Mouse (Mus musculus) forebrain, embryonic 16.5 days (tissue): ENCODE data around the gene Rxylt1. TPM values are rescaled to one million over a fixed set of nuclear protein-coding genes. Genes with fewer than 3 reads are reported as not detected.

Source experiments
- ATAC-seq: fragments of 200-750 bp; cut with Nextera tagmentation; 2 replicates; pipeline ENCODE4 v1.8.0; 2017; ENCODE audit warnings: mild to moderate bottlenecking, moderate library complexity
- H3K27ac ChIP-seq: fragments of 300-500 bp; sonication (generic); 2 replicates; pipeline ENCODE4 v1.5.1; 2014; ENCODE audit warnings: low read length, control low read depth
- H3K27me3 ChIP-seq: fragments of 300-500 bp; sonication (generic); replicated peaks from 2 replicates; pipeline ENCODE4 v1.6.1; 2014; ENCODE audit warnings: low read length; ENCODE audit not compliant: control insufficient read depth, insufficient read depth
- H3K36me3 ChIP-seq: fragments of 300-500 bp; sonication (generic); 2 replicates; pipeline ENCODE4 v1.6.1; 2014; ENCODE audit not compliant: control insufficient read depth, insufficient read depth
- H3K4me1 ChIP-seq: fragments of 300-500 bp; sonication (generic); replicated peaks from 2 replicates; pipeline ENCODE4 v1.6.1; 2014; ENCODE audit warnings: low read length; ENCODE audit not compliant: control insufficient read depth, insufficient read depth
- H3K4me2 ChIP-seq: fragments of 300-500 bp; sonication (generic); 2 replicates; pipeline ENCODE4 v1.6.1; 2014; ENCODE audit warnings: mild to moderate bottlenecking, low read length, control low read depth
- H3K4me3 ChIP-seq: fragments of 300-500 bp; sonication (generic); replicated peaks from 2 replicates; pipeline ENCODE4 v1.5.1; 2014; ENCODE audit warnings: mild to moderate bottlenecking, low read length, control low read depth
- H3K9ac ChIP-seq: fragments of 300-500 bp; sonication (generic); replicated peaks from 2 replicates; pipeline ENCODE4 v1.6.1; 2014; ENCODE audit warnings: low read depth, low read length, control low read depth
- H3K9me3 ChIP-seq: fragments of 300-500 bp; sonication (generic); 2 replicates; pipeline ENCODE4 v1.6.1; 2016; ENCODE audit warnings: low read length; ENCODE audit not compliant: control insufficient read depth
- WGBS: fragments of 180-500 bp; shearing (Covaris S2); extraction: QIAGEN DNeasy Blood & Tissue Kit; methylation state at CpG from one replicate; pipeline ENCODE4 v1.1.7; 2014; 5-methylcytosine and 5-hydroxymethylcytosine counted together
- polyA plus RNA-seq: library from polyadenylated mRNA; unstranded; fragments of >200 nt; fragmentation: Nextera tagmentation; extraction: Ambion mirVana; gene quantifications from 2 replicates; pipeline ENCODE4 v1.2.1, GENCODE M21; 2015

Rxylt1 gene
- polyA plus RNA-seq = 31.2 and 35.6 TPM in 2 replicates

DNA sequence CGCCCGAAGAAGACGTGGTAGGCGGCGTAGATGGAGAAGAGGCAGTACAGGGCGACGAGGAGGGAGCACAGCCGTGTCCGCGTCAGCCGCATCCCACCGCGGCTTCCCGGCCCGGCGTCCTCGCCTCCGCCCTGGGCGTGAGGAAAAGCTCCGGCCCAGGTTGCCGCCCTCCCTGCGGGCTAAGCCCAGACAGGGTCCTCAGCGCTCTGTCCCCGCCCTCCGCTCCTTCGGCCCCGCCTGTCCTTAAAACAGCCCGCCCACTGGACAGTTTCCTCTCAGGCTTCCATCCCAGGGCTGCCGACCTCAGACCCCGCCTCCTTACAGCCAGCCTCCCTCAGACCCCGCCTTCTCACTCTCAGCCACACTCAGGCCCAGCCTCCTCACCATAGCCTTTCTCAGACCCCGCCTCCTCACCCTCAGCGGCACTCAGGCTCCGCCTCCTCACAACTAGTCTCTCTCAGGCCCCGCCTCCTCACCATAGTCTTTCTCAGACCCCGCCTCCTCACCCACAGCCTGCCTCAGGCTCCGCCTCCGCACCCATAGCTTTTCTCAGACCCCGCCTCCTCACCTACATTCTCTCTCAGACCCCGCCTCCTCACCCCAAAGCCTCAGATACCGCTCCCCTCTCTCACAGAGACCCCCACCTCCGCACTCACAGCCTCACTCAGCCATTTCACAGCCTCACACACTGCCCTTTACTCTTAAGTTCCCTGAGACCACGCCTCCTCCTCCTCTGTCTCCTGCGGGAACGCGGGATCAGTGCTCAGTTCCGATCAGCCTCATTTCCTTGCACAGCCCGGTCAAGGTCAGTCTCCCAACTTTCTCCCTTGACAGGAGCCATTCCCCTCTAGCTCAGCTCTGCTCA lies at the start of gene Rxylt1:
Rxylt1 (minus strand) TSS at position 392 of the 865 bp plus-strand sequence.
- under 1% methylated on average over 38 of the region's 48 CpGs for WGBS
- Histone ChIP-seq H3K36me3 (peaks cover 2% of the 10 kb centered on the region; the same call in 1 of the 2 replicates), H3K9ac (peak within 1 kb of the TSS; percentile 82), H3K27ac (peak within 1 kb of the TSS; percentile 79), H3K9me3 (no peaks in the 10 kb centered on the region), H3K27me3 (no peaks in the 10 kb centered on the region), H3K4me3 (peak within 1 kb of the TSS; percentile 68), H3K4me2 (peak within 1 kb of the TSS; percentile 61), H3K4me1 (peaks cover 9% of the 10 kb centered on the region)
- ATAC-seq = peak; percentile 97

- Histone ChIP-seq H3K27ac (no peak overlapping the region), H3K27me3 (no peaks in the 10 kb centered on the region), H3K9me3 (no peaks in the 10 kb centered on the region), H3K4me3 (peak overlapping the region; percentile 28), H3K36me3 (no peaks in the 10 kb centered on the region), H3K9ac (peak overlapping the region; percentile 14; the same call in 1 of the 2 replicates), H3K4me1 (peaks cover 6% of the 10 kb centered on the region), H3K4me2 (peak overlapping the region; percentile 47)
- no peak for ATAC-seq
- WGBS = 69% methylated on average over 20 of the region's 21 CpGs
Measured at GRCm38 (mm10) chr10:122121290-122121970, 24.3 kb upstream of the Rxylt1 start.

DNA sequence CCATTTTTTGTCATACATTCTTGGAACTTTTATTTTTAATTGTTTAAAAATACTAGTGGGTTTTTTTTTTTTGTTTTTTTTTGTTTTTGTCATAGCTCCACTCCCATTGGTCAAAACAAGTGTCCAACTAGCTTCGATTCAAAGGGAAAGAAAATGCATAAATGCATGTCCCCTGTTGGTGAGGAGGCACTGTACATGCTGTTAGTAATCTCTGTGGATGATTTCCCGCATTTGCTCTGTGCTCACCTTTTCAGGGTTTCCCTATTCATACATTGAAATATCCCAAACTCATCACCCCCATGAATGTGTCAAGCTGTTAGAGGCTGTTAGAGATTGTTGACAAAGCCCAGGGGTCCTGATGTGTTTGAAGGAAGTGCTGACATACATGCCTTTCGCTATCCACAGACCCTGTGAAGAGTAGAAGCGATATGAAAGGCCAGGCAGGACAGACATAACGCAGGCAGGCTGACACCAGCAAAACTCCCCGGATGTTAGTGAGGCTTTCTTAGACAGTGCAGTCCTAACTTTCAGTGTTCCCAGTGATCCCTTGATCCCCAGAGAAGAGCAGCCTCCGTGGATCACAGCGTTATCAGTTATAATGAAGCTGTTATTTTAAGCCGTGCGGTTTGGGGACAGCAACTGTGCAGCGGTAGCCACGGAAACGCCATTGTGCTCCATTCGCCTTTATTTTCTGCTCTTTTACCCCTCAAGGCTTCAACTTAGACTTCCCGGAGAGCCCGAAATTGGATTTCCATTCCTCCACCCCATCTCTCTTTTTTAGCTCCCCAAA lies 23.5 kb upstream of the Rxylt1 start:
- Histone ChIP-seq H3K9me3 (no peaks in the 10 kb centered on the region), H3K4me2 (peak overlapping the region; percentile 47), H3K27ac (no peak overlapping the region), H3K4me3 (peak overlapping the region; percentile 28), H3K36me3 (no peaks in the 10 kb centered on the region), H3K27me3 (no peaks in the 10 kb centered on the region), H3K4me1 (peaks cover 6% of the 10 kb centered on the region), H3K9ac (peak overlapping the region; percentile 24; the same call in 1 of the 2 replicates)
- 19% methylated on average over 16 of the region's 16 CpGs for WGBS
- ATAC-seq = peak; percentile 28; the same call in 1 of the 2 replicates

- H3K4me1 ChIP-seq = peaks cover 6% of the 10 kb centered on the region
- no peaks in the 10 kb centered on the region for H3K27me3 ChIP-seq
- H3K9me3 ChIP-seq = no peaks in the 10 kb centered on the region
- no peak overlapping the region for H3K4me3 ChIP-seq
- WGBS = 53% methylated on average over 6 of the region's 6 CpGs
- ATAC-seq = no peak
- no peaks in the 10 kb centered on the region for H3K36me3 ChIP-seq
- no peak overlapping the region for H3K4me2 ChIP-seq
- H3K27ac ChIP-seq = no peak overlapping the region
- no peak overlapping the region for H3K9ac ChIP-seq
Measured at GRCm38 (mm10) chr10:122119451-122119850, 22.3 kb upstream of the Rxylt1 start.

DNA sequence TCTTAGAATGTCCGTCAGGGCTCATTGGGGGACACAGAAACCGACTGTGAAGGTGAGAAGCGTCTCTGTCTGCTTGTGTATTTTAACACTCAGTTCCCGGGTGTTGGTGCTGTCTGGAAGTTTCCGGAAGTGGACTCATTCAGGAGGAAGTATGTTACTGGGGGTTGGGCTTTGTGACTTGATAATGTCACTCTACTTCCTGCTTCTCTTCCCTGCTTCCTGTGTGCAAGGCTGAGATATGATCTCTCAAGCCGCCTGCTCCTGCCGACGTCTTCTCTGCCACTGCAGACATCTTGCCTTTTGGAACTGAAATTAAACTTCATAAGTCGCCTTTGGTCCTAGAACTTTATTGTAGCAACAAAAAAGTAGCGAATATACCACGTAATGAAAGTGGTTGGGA lies 19.5 kb upstream of the Rxylt1 start:
- WGBS = 85% methylated on average over 11 of the region's 11 CpGs
- no peaks in the 10 kb centered on the region for H3K9me3 ChIP-seq
- no peak overlapping the region for H3K4me3 ChIP-seq
- H3K4me1 ChIP-seq = peaks cover 6% of the 10 kb centered on the region
- H3K36me3 ChIP-seq = no peaks in the 10 kb centered on the region
- H3K27me3 ChIP-seq = no peaks in the 10 kb centered on the region
- no peak overlapping the region for H3K9ac ChIP-seq
- H3K4me2 ChIP-seq = no peak overlapping the region
- no peak for ATAC-seq
- H3K27ac ChIP-seq = no peak overlapping the region

GRCm38 (mm10) chr10:122106633-122107028 lies 9.5 kb upstream of the Rxylt1 start:
- H3K4me2 ChIP-seq = no peak overlapping the region
- no peak overlapping the region for H3K4me3 ChIP-seq
- H3K27me3 ChIP-seq = no peaks in the 10 kb centered on the region
- no peaks in the 10 kb centered on the region for H3K36me3 ChIP-seq
- no peak for ATAC-seq
- H3K9ac ChIP-seq = no peak overlapping the region
- no peaks in the 10 kb centered on the region for H3K4me1 ChIP-seq
- H3K27ac ChIP-seq = no peak overlapping the region
- no peaks in the 10 kb centered on the region for H3K9me3 ChIP-seq
- WGBS = 84% methylated on average over 3 of the region's 3 CpGs

DNA sequence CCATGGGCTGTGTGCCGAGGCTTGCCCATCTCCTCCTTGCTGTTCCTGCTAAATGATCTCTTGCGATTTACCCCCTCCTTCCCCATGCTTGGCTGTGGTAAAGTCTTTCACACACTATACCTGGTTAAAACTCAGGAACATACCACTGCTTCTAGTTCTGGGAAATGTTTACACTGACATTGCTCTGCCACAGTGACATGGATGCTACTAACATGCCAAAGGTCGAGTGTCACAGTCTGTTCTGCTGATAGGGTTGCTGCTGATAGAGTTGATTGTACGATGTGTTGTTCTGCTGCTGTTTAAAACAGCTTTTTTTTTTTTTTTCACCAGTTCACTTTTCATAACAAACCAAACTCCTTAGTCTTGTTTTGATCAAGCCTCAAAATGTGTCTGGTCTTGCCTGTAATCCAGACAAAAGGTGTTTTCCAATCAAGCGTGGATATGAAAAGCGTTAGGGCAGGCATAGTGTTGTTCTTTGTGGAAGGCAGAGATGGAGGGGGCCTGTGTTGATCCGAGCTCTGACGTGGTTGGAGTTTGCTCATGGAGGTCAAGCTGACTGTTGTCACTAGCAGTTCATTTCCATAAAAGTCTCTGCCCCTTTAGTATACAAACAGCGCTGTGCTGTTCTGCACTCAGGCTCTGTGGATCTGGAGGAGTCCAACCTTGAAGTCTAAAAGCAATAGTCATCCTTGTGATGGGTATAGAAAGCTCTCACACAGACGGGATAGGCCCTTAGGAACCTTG lies 8.9 kb upstream of the Rxylt1 start:
- no peaks in the 10 kb centered on the region for H3K4me1 ChIP-seq
- 60% methylated on average over 10 of the region's 10 CpGs for WGBS

DNA sequence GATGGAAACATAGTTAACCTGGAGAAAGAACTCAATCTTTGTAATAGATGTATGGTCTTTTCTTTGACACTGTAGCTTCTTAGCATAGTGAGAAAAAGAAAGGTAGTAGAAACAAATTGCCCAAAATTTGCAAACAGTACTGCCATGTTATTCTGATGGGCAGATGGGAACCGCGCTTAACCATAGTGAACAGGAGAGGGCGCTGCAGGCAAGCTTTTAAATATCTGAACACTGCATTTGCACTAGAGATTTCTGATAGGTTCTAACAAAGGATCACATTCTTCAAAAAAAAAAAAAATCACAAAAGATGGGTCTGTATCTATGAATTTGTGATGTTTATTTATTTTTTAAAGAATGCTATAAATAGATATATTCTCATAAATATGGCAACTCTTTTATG lies 8.2 kb upstream of the Rxylt1 start:
- Histone ChIP-seq H3K4me2 (no peak overlapping the region), H3K9ac (no peak overlapping the region), H3K9me3 (no peaks in the 10 kb centered on the region), H3K36me3 (no peaks in the 10 kb centered on the region), H3K27ac (no peak overlapping the region), H3K27me3 (no peaks in the 10 kb centered on the region), H3K4me3 (no peak overlapping the region), H3K4me1 (no peaks in the 10 kb centered on the region)
- ATAC-seq = peak; percentile 82
- 2% methylated on average over 3 of the region's 3 CpGs for WGBS

More for the DNA sequence above, 8.9 kb upstream of the Rxylt1 start:
- Histone ChIP-seq H3K27me3 (no peaks in the 10 kb centered on the region), H3K9ac (no peak overlapping the region), H3K36me3 (no peaks in the 10 kb centered on the region), H3K9me3 (no peaks in the 10 kb centered on the region), H3K27ac (no peak overlapping the region), H3K4me2 (no peak overlapping the region), H3K4me3 (no peak overlapping the region)
- ATAC-seq = no peak
